Mouse (Mus musculus): ENCODE measurements at regions not wholly inside any gene's neighbourhood (a gene's known extent, or its start where the extent isn't known, plus 50 kb on each side); places are given as distances from the start of the nearest gene placed in this dataset.

GRCm38 (mm10) chr12:16134446-16134845 lies 317.7 kb upstream of the Trib2 start:
- TF ChIP-seq POLR2A (IDR thresholded peaks at IDR 0.05; ENCODE audit: low read depth, low read length) (no peak), CTCF (conservative IDR thresholded peaks at IDR 0.05; ENCODE audit: insufficient read depth, insufficient read length, low read depth, low read length) (no peak)

All from kidney, adult 2 months (tissue).